Mouse (Mus musculus) liver, postnatal 0 days (tissue): ENCODE results near the gene Sphk2. TPM values are rescaled to one million over a fixed set of nuclear protein-coding genes. Genes with fewer than 3 reads are reported as not detected.

Experiments used
- ATAC-seq: fragments of 200-750 bp; cut with Nextera tagmentation; 2 replicates; pipeline ENCODE4 v1.8.0; 2017; ENCODE audit warnings: mild to moderate bottlenecking, moderate library complexity
- DNase-seq: peaks from one replicate; pipeline ENCODE4 v3.0.0-alpha.2; 2016
- H3K27ac ChIP-seq: fragments of 300-500 bp; sonication (generic); 2 replicates; pipeline ENCODE4 v1.5.1; 2014; ENCODE audit warnings: antibody characterized with exemption, moderate library complexity, mild to moderate bottlenecking, low read depth
- H3K27me3 ChIP-seq: fragments of 300-500 bp; sonication (generic); 2 replicates; pipeline ENCODE4 v1.6.1; 2014; ENCODE audit warnings: low read length, control low read depth, mixed read lengths; ENCODE audit not compliant: insufficient read depth
- H3K36me3 ChIP-seq: fragments of 300-500 bp; sonication (generic); replicated peaks from 2 replicates; pipeline ENCODE4 v1.6.1; 2014; ENCODE audit warnings: mild to moderate bottlenecking, control low read depth, low read length, moderate library complexity, mixed read lengths; ENCODE audit not compliant: insufficient read depth
- H3K4me1 ChIP-seq: fragments of 300-500 bp; sonication (generic); 2 replicates; pipeline ENCODE4 v1.6.1; 2014; ENCODE audit warnings: antibody characterized with exemption, mild to moderate bottlenecking, control low read depth; ENCODE audit not compliant: insufficient read depth
- H3K4me2 ChIP-seq: fragments of 300-500 bp; sonication (generic); 2 replicates; pipeline ENCODE4 v1.6.1; 2014; ENCODE audit warnings: low read depth, mild to moderate bottlenecking, low read length, moderate library complexity, mixed read lengths
- H3K4me3 ChIP-seq: fragments of 300-500 bp; sonication (generic); 2 replicates; pipeline ENCODE4 v1.5.1; 2014; ENCODE audit warnings: low read depth, low read length
- H3K9ac ChIP-seq: fragments of 300-500 bp; sonication (generic); replicated peaks from 2 replicates; pipeline ENCODE4 v1.6.1; 2014; ENCODE audit warnings: mild to moderate bottlenecking, moderate library complexity
- H3K9me3 ChIP-seq: fragments of 300-500 bp; sonication (generic); 2 replicates; pipeline ENCODE4 v1.6.1; 2016; ENCODE audit warnings: mild to moderate bottlenecking, control low read depth, low read length, mixed read lengths
- CTCF ChIP-seq: sonication (generic); IDR thresholded peaks from 2 replicates; pipeline ENCODE4 v1.5.1; 2016; ENCODE audit warnings: antibody characterized with exemption, low read depth
- EP300 ChIP-seq: IDR thresholded peaks from 2 replicates; pipeline ENCODE4 v1.6.1; 2016; ENCODE audit warnings: antibody characterized with exemption, low read depth, mild to moderate bottlenecking
- WGBS: fragments of 180-500 bp; shearing (Covaris S2); extraction: QIAGEN DNeasy Blood & Tissue Kit; methylation state at CpG from one replicate; pipeline ENCODE4 v1.1.7; 2014; ENCODE audit not compliant: insufficient replicate concordance; 5-methylcytosine and 5-hydroxymethylcytosine counted together
- polyA plus RNA-seq: library from polyadenylated mRNA; unstranded; fragments of >200 nt; fragmentation: Nextera tagmentation; extraction: Ambion mirVana; gene quantifications from 2 replicates; pipeline ENCODE4 v1.2.1, GENCODE M21; 2015

Sphk2 gene
- polyA plus RNA-seq, 1 experiment from 2014 or later, result 15.5 TPM

GRCm38 (mm10) chr7:45742338-45742737 is 24.5 kb upstream of the Sphk2 start:
- Histone ChIP-seq H3K36me3 (no peaks in the 10 kb centered on the region), H3K9me3 (no peaks in the 10 kb centered on the region; the same call in 1 of the 2 replicates), H3K4me3 (peak overlapping the region; percentile 20; the same call in 1 of the 2 replicates), H3K4me2 (peak overlapping the region; percentile 60), H3K9ac (no peak overlapping the region), H3K27me3 (no peaks in the 10 kb centered on the region), H3K4me1 (0 out of 2 replicates have a peak, but pooled peaks cover 6% of the 10 kb centered on the region), H3K27ac (no peak overlapping the region)
- peak; percentile 35 for TF ChIP-seq CTCF
- TF ChIP-seq EP300, result no peak
- DNase-seq, result no peak
- WGBS, result 30% methylated on average over 19 of the region's 19 CpGs
- peak; percentile 17; the same call in 1 of the 2 replicates for ATAC-seq

- TF ChIP-seq CTCF, result no peak
- no peak for TF ChIP-seq EP300
- H3K36me3 ChIP-seq, result no peaks in the 10 kb centered on the region
- 0 out of 2 replicates have a peak overlapping the region, but pooled peaks have one; percentile 20 for H3K4me3 ChIP-seq
- 0 out of 2 replicates have a peak, but pooled peaks cover 6% of the 10 kb centered on the region for H3K4me1 ChIP-seq
- no peaks in the 10 kb centered on the region; the same call in 1 of the 2 replicates for H3K9me3 ChIP-seq
- no peak overlapping the region for H3K9ac ChIP-seq
- H3K27ac ChIP-seq, result peak overlapping the region; percentile 11; the same call in 1 of the 2 replicates
- peak overlapping the region; percentile 60 for H3K4me2 ChIP-seq
- ATAC-seq (peak; percentile 27; the same call in 1 of the 2 replicates), DNase-seq (no peak)
- 22% methylated on average over 11 of the region's 11 CpGs for WGBS
- no peaks in the 10 kb centered on the region for H3K27me3 ChIP-seq
Observed at GRCm38 (mm10) chr7:45741777-45742176, 24.0 kb upstream of the Sphk2 start.

- ATAC-seq, result no peak
- peak overlapping the region; percentile 11; the same call in 1 of the 2 replicates for H3K27ac ChIP-seq
- no peak overlapping the region for H3K4me3 ChIP-seq
- no peak for DNase-seq
- no peaks in the 10 kb centered on the region for H3K9me3 ChIP-seq
- no peak for TF ChIP-seq CTCF
- no peak for TF ChIP-seq EP300
- WGBS, result 31% methylated on average over 12 of the region's 12 CpGs
- H3K9ac ChIP-seq, result no peak overlapping the region
- H3K4me2 ChIP-seq, result peak overlapping the region; percentile 60
- 0 out of 2 replicates have a peak, but pooled peaks cover 6% of the 10 kb centered on the region for H3K4me1 ChIP-seq
- H3K27me3 ChIP-seq, result no peaks in the 10 kb centered on the region
- no peaks in the 10 kb centered on the region for H3K36me3 ChIP-seq
Observed at GRCm38 (mm10) chr7:45741308-45741707, 23.5 kb upstream of the Sphk2 start.

- no peak for DNase-seq
- Histone ChIP-seq H3K36me3 (no peaks in the 10 kb centered on the region), H3K9me3 (no peaks in the 10 kb centered on the region), H3K27ac (no peak overlapping the region), H3K4me1 (0 out of 2 replicates have a peak, but pooled peaks cover 6% of the 10 kb centered on the region), H3K9ac (no peak overlapping the region), H3K4me2 (no peak overlapping the region), H3K27me3 (no peaks in the 10 kb centered on the region), H3K4me3 (no peak overlapping the region)
- ATAC-seq, result no peak
- WGBS, result 68% methylated on average over 10 of the region's 10 CpGs
- TF ChIP-seq EP300 (no peak), CTCF (no peak)
Observed at GRCm38 (mm10) chr7:45739820-45740219, 22.0 kb upstream of the Sphk2 start.

GRCm38 (mm10) chr7:45739162-45739763 is 21.5 kb upstream of the Sphk2 start:
- Histone ChIP-seq H3K27me3 (no peaks in the 10 kb centered on the region), H3K4me3 (no peak overlapping the region), H3K9me3 (no peaks in the 10 kb centered on the region), H3K4me2 (no peak overlapping the region), H3K4me1 (0 out of 2 replicates have a peak, but pooled peaks cover 6% of the 10 kb centered on the region), H3K27ac (no peak overlapping the region), H3K9ac (no peak overlapping the region), H3K36me3 (no peaks in the 10 kb centered on the region)
- no peak for TF ChIP-seq EP300
- peak; percentile 91 for TF ChIP-seq CTCF
- WGBS, result 6% methylated on average over 9 of the region's 9 CpGs
- DNase-seq (peak; percentile 89), ATAC-seq (peak; percentile 75)

GRCm38 (mm10) chr7:45733477-45733876 is 15.7 kb upstream of the Sphk2 start:
- Histone ChIP-seq H3K27ac (no peak overlapping the region), H3K9me3 (no peaks in the 10 kb centered on the region), H3K4me3 (no peak overlapping the region), H3K27me3 (no peaks in the 10 kb centered on the region), H3K4me2 (no peak overlapping the region), H3K9ac (no peak overlapping the region), H3K36me3 (no peaks in the 10 kb centered on the region), H3K4me1 (no peaks in the 10 kb centered on the region; the same call in 1 of the 2 replicates)
- ATAC-seq (no peak), DNase-seq (no peak)
- WGBS, result 54% methylated on average over 5 of the region's 5 CpGs
- TF ChIP-seq CTCF (no peak), EP300 (no peak)
